Mouse (Mus musculus): Measurements from ENCODE around the gene Glt1d1. TPM values are rescaled to one million over a fixed set of nuclear protein-coding genes. Genes with fewer than 3 reads are reported as not detected.
A peak's percentile ranks its signal among the peaks of the same experiment; 100 is the strongest.

The Glt1d1 gene
- 0.21 TPM in 1 of 2 replicates, not detected in the other for polyA plus RNA-seq (2015; fragmentation: Nextera tagmentation; extraction: Ambion mirVana)

GRCm38 (mm10) chr5:127632167-127633145, at the start of gene Glt1d1, which contains the start of gene Slc15a4:
Gene Glt1d1, plus strand, starts transcription at chr5:127632262.
Gene Slc15a4, minus strand, starts transcription at chr5:127632897.
- peaks cover 32% of the 10 kb centered on the region for H3K27me3 ChIP-seq
- ATAC-seq (ENCODE audit: low read depth) (no peak), DNase-seq (no peak)
- peak within 1 kb of the TSS; percentile 54 for H3K4me2 ChIP-seq
- no peak within 1 kb of the TSS for H3K9ac ChIP-seq
- H3K36me3 ChIP-seq = no peaks in the 10 kb centered on the region
- H3K27ac ChIP-seq = no peak within 1 kb of the TSS
- 0 out of 2 replicates have a peak, but pooled peaks cover 3% of the 10 kb centered on the region for H3K4me1 ChIP-seq (replicated peaks)
- peak within 1 kb of the TSS; percentile 30 for H3K4me3 ChIP-seq (replicated peaks)
- no peaks in the 10 kb centered on the region for H3K9me3 ChIP-seq (replicated peaks)
- WGBS (ENCODE audit: insufficient replicate concordance) = 3% methylated on average over 61 of the region's 62 CpGs

- H3K36me3 ChIP-seq = no peaks in the 10 kb centered on the region
- 54% methylated on average over 8 of the region's 8 CpGs for WGBS (ENCODE audit: insufficient replicate concordance)
- no peak overlapping the region for H3K4me3 ChIP-seq (replicated peaks)
- DNase-seq (no peak), ATAC-seq (ENCODE audit: low read depth) (no peak)
- no peaks in the 10 kb centered on the region for H3K4me1 ChIP-seq (replicated peaks)
- H3K27me3 ChIP-seq = no peaks in the 10 kb centered on the region
- no peak overlapping the region for H3K9ac ChIP-seq
- no peak overlapping the region for H3K27ac ChIP-seq
- H3K4me2 ChIP-seq = no peak overlapping the region
- H3K9me3 ChIP-seq (replicated peaks) = no peaks in the 10 kb centered on the region
These were observed 48.4 kb upstream of the Glt1d1 start for GRCm38 (mm10) chr5:127583658-127584057.

- no peak for ATAC-seq (ENCODE audit: low read depth)
- 50% methylated on average over 6 of the region's 6 CpGs for WGBS (ENCODE audit: insufficient replicate concordance)
- H3K27ac ChIP-seq = no peak overlapping the region
- no peaks in the 10 kb centered on the region for H3K4me1 ChIP-seq (replicated peaks)
- no peak for DNase-seq
- H3K4me2 ChIP-seq = no peak overlapping the region
- peaks cover 9% of the 10 kb centered on the region for H3K36me3 ChIP-seq
- H3K4me3 ChIP-seq (replicated peaks) = no peak overlapping the region
- H3K9ac ChIP-seq = no peak overlapping the region
- no peaks in the 10 kb centered on the region for H3K27me3 ChIP-seq
- no peaks in the 10 kb centered on the region for H3K9me3 ChIP-seq (replicated peaks)
These were observed 44.2 kb upstream of the Glt1d1 start for GRCm38 (mm10) chr5:127587854-127588253.

GRCm38 (mm10) chr5:127592406-127592805, 39.7 kb upstream of the Glt1d1 start:
- Histone ChIP-seq H3K4me1 (replicated peaks) (no peaks in the 10 kb centered on the region), H3K9me3 (replicated peaks) (no peaks in the 10 kb centered on the region), H3K9ac (no peak overlapping the region), H3K27me3 (no peaks in the 10 kb centered on the region), H3K4me3 (replicated peaks) (no peak overlapping the region), H3K27ac (no peak overlapping the region), H3K36me3 (peaks cover 53% of the 10 kb centered on the region), H3K4me2 (no peak overlapping the region)
- DNase-seq (no peak), ATAC-seq (ENCODE audit: low read depth) (no peak)
- 57% methylated on average over 5 of the region's 5 CpGs for WGBS (ENCODE audit: insufficient replicate concordance)

- DNase-seq (no peak), ATAC-seq (ENCODE audit: low read depth) (no peak)
- no peak overlapping the region for H3K9ac ChIP-seq
- no peaks in the 10 kb centered on the region for H3K27me3 ChIP-seq
- H3K4me3 ChIP-seq (replicated peaks) = no peak overlapping the region
- WGBS (ENCODE audit: insufficient replicate concordance) = 70% methylated on average over 6 of the region's 6 CpGs
- no peak overlapping the region for H3K27ac ChIP-seq
- no peak overlapping the region for H3K4me2 ChIP-seq
- H3K9me3 ChIP-seq (replicated peaks) = no peaks in the 10 kb centered on the region
- no peaks in the 10 kb centered on the region for H3K4me1 ChIP-seq (replicated peaks)
- H3K36me3 ChIP-seq = peaks cover 58% of the 10 kb centered on the region
These were observed 39.2 kb upstream of the Glt1d1 start for GRCm38 (mm10) chr5:127592854-127593253.

- 85% methylated on average over 3 of the region's 3 CpGs for WGBS (ENCODE audit: insufficient replicate concordance)
- Histone ChIP-seq H3K36me3 (peaks cover 86% of the 10 kb centered on the region), H3K9ac (no peak overlapping the region), H3K4me2 (no peak overlapping the region), H3K9me3 (replicated peaks) (no peaks in the 10 kb centered on the region), H3K4me3 (replicated peaks) (no peak overlapping the region), H3K27me3 (no peaks in the 10 kb centered on the region), H3K4me1 (replicated peaks) (no peaks in the 10 kb centered on the region), H3K27ac (no peak overlapping the region)
- ATAC-seq (ENCODE audit: low read depth) (no peak), DNase-seq (no peak)
These were observed 36.4 kb upstream of the Glt1d1 start for GRCm38 (mm10) chr5:127595676-127596075.

GRCm38 (mm10) chr5:127596862-127597261, 35.2 kb upstream of the Glt1d1 start:
- no peak overlapping the region for H3K9ac ChIP-seq
- peaks cover 95% of the 10 kb centered on the region for H3K36me3 ChIP-seq
- 69% methylated on average over 7 of the region's 7 CpGs for WGBS (ENCODE audit: insufficient replicate concordance)

GRCm38 (mm10) chr5:127602996-127603395, 29.1 kb upstream of the Glt1d1 start:
- H3K4me1 ChIP-seq (replicated peaks) = no peaks in the 10 kb centered on the region
- 80% methylated on average over 5 of the region's 5 CpGs for WGBS (ENCODE audit: insufficient replicate concordance)
- H3K27me3 ChIP-seq = no peaks in the 10 kb centered on the region
- no peak overlapping the region for H3K9ac ChIP-seq
- no peaks in the 10 kb centered on the region for H3K9me3 ChIP-seq (replicated peaks)
- H3K36me3 ChIP-seq = peaks cover 95% of the 10 kb centered on the region
- no peak for DNase-seq
- no peak overlapping the region for H3K4me3 ChIP-seq (replicated peaks)
- ATAC-seq (ENCODE audit: low read depth) = no peak
- no peak overlapping the region for H3K27ac ChIP-seq
- no peak overlapping the region for H3K4me2 ChIP-seq

More at GRCm38 (mm10) chr5:127596862-127597261, 35.2 kb upstream of the Glt1d1 start:
- H3K27me3 ChIP-seq = no peaks in the 10 kb centered on the region
- no peak for DNase-seq
- H3K4me2 ChIP-seq = no peak overlapping the region
- no peaks in the 10 kb centered on the region for H3K4me1 ChIP-seq (replicated peaks)
- H3K4me3 ChIP-seq (replicated peaks) = no peak overlapping the region
- no peak for ATAC-seq (ENCODE audit: low read depth)
- H3K9me3 ChIP-seq (replicated peaks) = no peaks in the 10 kb centered on the region
- H3K27ac ChIP-seq = no peak overlapping the region

GRCm38 (mm10) chr5:127607507-127607906, 24.6 kb upstream of the Glt1d1 start:
- ATAC-seq (ENCODE audit: low read depth) (no peak), DNase-seq (no peak)
- H3K9me3 ChIP-seq (replicated peaks) = no peaks in the 10 kb centered on the region
- H3K4me2 ChIP-seq = no peak overlapping the region
- peaks cover 60% of the 10 kb centered on the region for H3K36me3 ChIP-seq
- no peak overlapping the region for H3K9ac ChIP-seq
- peaks cover 34% of the 10 kb centered on the region for H3K4me1 ChIP-seq (replicated peaks)
- no peak overlapping the region for H3K4me3 ChIP-seq (replicated peaks)
- no peaks in the 10 kb centered on the region for H3K27me3 ChIP-seq
- 73% methylated on average over 2 of the region's 2 CpGs for WGBS (ENCODE audit: insufficient replicate concordance)
- H3K27ac ChIP-seq = no peak overlapping the region

GRCm38 (mm10) chr5:127609191-127609714, 22.8 kb upstream of the Glt1d1 start:
- H3K36me3 ChIP-seq = peaks cover 43% of the 10 kb centered on the region
- 74% methylated on average over 7 of the region's 7 CpGs for WGBS (ENCODE audit: insufficient replicate concordance)
- H3K4me2 ChIP-seq = no peak overlapping the region
- no peak overlapping the region for H3K4me3 ChIP-seq (replicated peaks)
- DNase-seq (no peak), ATAC-seq (ENCODE audit: low read depth) (no peak)
- H3K27ac ChIP-seq = no peak overlapping the region
- H3K9me3 ChIP-seq (replicated peaks) = no peaks in the 10 kb centered on the region
- H3K4me1 ChIP-seq (replicated peaks) = peaks cover 49% of the 10 kb centered on the region
- no peaks in the 10 kb centered on the region for H3K27me3 ChIP-seq
- no peak overlapping the region for H3K9ac ChIP-seq

GRCm38 (mm10) chr5:127610787-127611509, 21.1 kb upstream of the Glt1d1 start:
- Histone ChIP-seq H3K27ac (peak overlapping the region; percentile 41), H3K4me2 (peak overlapping the region; percentile 24), H3K9ac (no peak overlapping the region), H3K36me3 (peaks cover 28% of the 10 kb centered on the region), H3K4me1 (replicated peaks) (peaks cover 66% of the 10 kb centered on the region), H3K9me3 (replicated peaks) (no peaks in the 10 kb centered on the region), H3K27me3 (no peaks in the 10 kb centered on the region), H3K4me3 (replicated peaks) (no peak overlapping the region)
- DNase-seq = no peak
- WGBS (ENCODE audit: insufficient replicate concordance) = 33% methylated on average over 6 of the region's 6 CpGs
- ATAC-seq (ENCODE audit: low read depth) = peak; percentile 56; the same call in 1 of the 2 replicates
